Comparison of ENCODE assay signal across 12 mouse cellular contexts in genomic region chr6:70874035-70874775, GRCm38 (mm10). TPM values are rescaled to one million over a fixed set of nuclear protein-coding genes. Genes with fewer than 3 reads are reported as not detected.
DNase-seq lines count a peak whose midpoint lies in the region; ATAC-seq and TF ChIP-seq lines count a peak whose summit lies in the region.
"Had no signal": no experiment of that assay in that cellular context is flagged by ENCODE, and none has a peak within 500 bp of the region (broad histone marks: within the 10 kb centered on the region; RNA-seq: fewer than 3 reads in every experiment).

No protein-coding gene starts in this region.

- peak; percentile 60 for TF ChIP-seq CTCF in intestine, postnatal 0 days (IDR thresholded peaks at IDR 0.05; ENCODE audit: low read depth)
- TF ChIP-seq CTCF in spleen, adult 2 months (IDR thresholded peaks at IDR 0.05; ENCODE audit: extremely low read depth, insufficient read depth, insufficient read length, insufficient replicate concordance): peak; percentile 3; the same call in 1 of the 2 replicates

- no peaks in the 10 kb centered on the region for H3K27me3 ChIP-seq in intestine, postnatal 0 days (replicated peaks; ENCODE audit: control insufficient read depth, insufficient read depth, low read length)
- no peaks in the 10 kb centered on the region for H3K27me3 ChIP-seq in intestine, embryonic 16.5 days (replicated peaks; ENCODE audit: control insufficient read depth, insufficient read depth, low read length)
- H3K27me3 ChIP-seq in spleen, adult 2 months (ENCODE audit: control insufficient read depth, insufficient read depth, low read length): no peaks in the 10 kb centered on the region
- no peaks in the 10 kb centered on the region for H3K27me3 ChIP-seq in hindbrain, embryonic 14.5 days (ENCODE audit: control insufficient read depth, insufficient read depth, low read length)
- H3K27me3 ChIP-seq: limb, embryonic 13.5 days had no signal

- no peak for TF ChIP-seq POLR2A in spleen, adult 2 months (IDR thresholded peaks at IDR 0.05; ENCODE audit: low read depth, low read length)

- no peak overlapping the region for H3K27ac ChIP-seq in intestine, postnatal 0 days (ENCODE audit: low read depth, low read length)
- no peak overlapping the region for H3K27ac ChIP-seq in intestine, embryonic 16.5 days (ENCODE audit: low read length)
- no peak overlapping the region for H3K27ac ChIP-seq in spleen, adult 2 months (ENCODE audit: insufficient read depth, low read length)
- no peak overlapping the region for H3K27ac ChIP-seq in hindbrain, embryonic 14.5 days
- H3K27ac ChIP-seq: embryonic facial prominence, embryonic 10.5 days; limb, embryonic 13.5 days had no signal

- no peak for ATAC-seq in intestine, postnatal 0 days
- no peak for ATAC-seq in intestine, embryonic 16.5 days
- ATAC-seq in hindbrain, embryonic 14.5 days (ENCODE audit: low FRiP score): no peak
- ATAC-seq: hindbrain, embryonic 16.5 days had no signal

- H3K9ac ChIP-seq in intestine, postnatal 0 days (ENCODE audit: low read depth, low read length): no peak overlapping the region
- H3K9ac ChIP-seq in intestine, embryonic 16.5 days (ENCODE audit: low read depth, low read length): no peak overlapping the region
- no peak overlapping the region for H3K9ac ChIP-seq in hindbrain, embryonic 14.5 days
- H3K9ac ChIP-seq: limb, embryonic 13.5 days had no signal

- H3K9me3 ChIP-seq in intestine, postnatal 0 days (ENCODE audit: control insufficient read depth): no peaks in the 10 kb centered on the region
- H3K9me3 ChIP-seq in intestine, embryonic 16.5 days (ENCODE audit: control insufficient read depth, low read length): no peaks in the 10 kb centered on the region
- no peaks in the 10 kb centered on the region for H3K9me3 ChIP-seq in hindbrain, embryonic 14.5 days (ENCODE audit: control insufficient read depth, low read length)
- H3K9me3 ChIP-seq: embryonic facial prominence, embryonic 10.5 days; limb, embryonic 13.5 days had no signal

- no peak overlapping the region for H3K4me2 ChIP-seq in intestine, postnatal 0 days (replicated peaks; ENCODE audit: low read depth)
- H3K4me2 ChIP-seq in intestine, embryonic 16.5 days (ENCODE audit: low read depth, low read length): no peak overlapping the region
- no peak overlapping the region for H3K4me2 ChIP-seq in hindbrain, embryonic 14.5 days (replicated peaks)
- H3K4me2 ChIP-seq: limb, embryonic 13.5 days had no signal

- peaks cover 10% of the 10 kb centered on the region; the same call in 1 of the 2 replicates for H3K36me3 ChIP-seq in intestine, postnatal 0 days (ENCODE audit: control insufficient read depth, insufficient read depth)
- H3K36me3 ChIP-seq in intestine, embryonic 16.5 days (ENCODE audit: control insufficient read depth, insufficient read depth, low read length): no peaks in the 10 kb centered on the region
- peaks cover 10% of the 10 kb centered on the region for H3K36me3 ChIP-seq in spleen, adult 2 months (ENCODE audit: control insufficient read depth, insufficient read depth, low read length)
- H3K36me3 ChIP-seq in hindbrain, embryonic 14.5 days (replicated peaks; ENCODE audit: control insufficient read depth, insufficient read depth): peaks cover 6% of the 10 kb centered on the region

- WGBS in intestine, postnatal 0 days: 64% methylated on average over 5 of the region's 5 CpGs
- WGBS in intestine, embryonic 16.5 days: 74% methylated on average over 5 of the region's 5 CpGs
- WGBS in spleen, adult 2 months: 81% methylated on average over 5 of the region's 5 CpGs
- WGBS in hindbrain, embryonic 14.5 days: 72% methylated on average over 5 of the region's 5 CpGs

- H3K4me1 ChIP-seq in intestine, postnatal 0 days (replicated peaks; ENCODE audit: control insufficient read depth, insufficient read depth, low read length): no peaks in the 10 kb centered on the region; the same call in 1 of the 2 replicates
- peaks cover 22% of the 10 kb centered on the region; the same call in 1 of the 2 replicates for H3K4me1 ChIP-seq in intestine, embryonic 16.5 days (ENCODE audit: control insufficient read depth, insufficient read depth, low read length)
- peaks cover 19% of the 10 kb centered on the region; the same call in 1 of the 2 replicates for H3K4me1 ChIP-seq in spleen, adult 2 months (ENCODE audit: control insufficient read depth, insufficient read depth, insufficient read length)
- peaks cover 17% of the 10 kb centered on the region; the same call in 1 of the 2 replicates for H3K4me1 ChIP-seq in hindbrain, embryonic 14.5 days (replicated peaks; ENCODE audit: control insufficient read depth, insufficient read depth, low read length)

- no peak overlapping the region for H3K4me3 ChIP-seq in intestine, postnatal 0 days (ENCODE audit: low read depth, low read length)
- no peak overlapping the region for H3K4me3 ChIP-seq in intestine, embryonic 16.5 days (ENCODE audit: low read length)
- no peak overlapping the region for H3K4me3 ChIP-seq in spleen, adult 2 months (ENCODE audit: extremely low read depth, insufficient read depth, insufficient read length)
- no peak overlapping the region for H3K4me3 ChIP-seq in hindbrain, embryonic 14.5 days (replicated peaks; ENCODE audit: low read length)
- H3K4me3 ChIP-seq: embryonic facial prominence, embryonic 10.5 days; limb, embryonic 13.5 days had no signal

- peak in 1 of 2 experiments; percentile 7 for DNase-seq in spleen, adult 2 months (ENCODE audit: low read depth in 1 of 2, low spot score in 2 of 2)
- DNase-seq in spleen, adult 12 weeks (ENCODE audit: low spot score): no peak
- DNase-seq in c-Kit-positive CD71-positive TER-119-positive erythroid progenitor cells, embryonic 14.5 days (ENCODE audit: low spot score): peak; percentile 21
- DNase-seq in thymus, postnatal 25 days: peak; percentile 17
- DNase-seq in urinary bladder, postnatal 14 days (ENCODE audit: low spot score): no peak
- no peak for DNase-seq in hindbrain, embryonic 14.5 days (ENCODE audit: low spot score)
- DNase-seq: spleen, adult 18-20 months had no signal

RNA-seq across cellular contexts. Expression of gene Eif2ak3, which starts 29.9 kb away (rescaled TPM):
- polyA plus RNA-seq in intestine, postnatal 0 days (2015; fragmentation: Nextera tagmentation; extraction: Ambion mirVana): 8.4 and 9.6 TPM in 2 replicates
- polyA plus RNA-seq in intestine, embryonic 16.5 days (2015; fragmentation: Nextera tagmentation; extraction: Ambion mirVana): 6.6 and 9.8 TPM in 2 replicates
- polyA plus RNA-seq in spleen, adult 2 months (2012; rRNA removed): 15.7 and 31.3 TPM in 2 replicates
- 13.0 and 13.3 TPM in 2 replicates for polyA plus RNA-seq in hindbrain, embryonic 14.5 days (2014; fragmentation: Nextera tagmentation; extraction: Ambion mirVana)

RNA-seq across cellular contexts. Expression of gene Tex37, which starts 44.5 kb away (rescaled TPM):
- not detected in 2 replicates for polyA plus RNA-seq in intestine, postnatal 0 days (2015; fragmentation: Nextera tagmentation; extraction: Ambion mirVana)
- polyA plus RNA-seq in intestine, embryonic 16.5 days (2015; fragmentation: Nextera tagmentation; extraction: Ambion mirVana): not detected in 2 replicates
- polyA plus RNA-seq in spleen, adult 2 months (2012; rRNA removed): not detected in 2 replicates
- not detected in 2 replicates for polyA plus RNA-seq in hindbrain, embryonic 14.5 days (2014; fragmentation: Nextera tagmentation; extraction: Ambion mirVana)
- polyA plus RNA-seq: embryonic facial prominence, embryonic 10.5 days; hindbrain, embryonic 16.5 days; limb, embryonic 13.5 days had no signal

Comparison
In these comparisons a context has a peak if more than half of its experiments do, and no peak if none do; other contexts are left out.
1. DNase-seq: peak in c-Kit-positive CD71-positive TER-119-positive erythroid progenitor cells, embryonic 14.5 days (single experiment) and thymus, postnatal 25 days (single experiment); none in spleen, adult 12 weeks (single experiment), urinary bladder, postnatal 14 days (single experiment) and hindbrain, embryonic 14.5 days (single experiment).